Mouse (Mus musculus) brain, embryonic 14.5 days (tissue): ENCODE results near the gene Rbm20.

ENCODE experiments used
- CTCF ChIP-seq: fragments of 200-500 bp; IDR thresholded peaks from 2 replicates; pipeline ENCODE4 v1.5.1; 2012; ENCODE audit warnings: inconsistent platforms, mild to moderate bottlenecking, moderate library complexity, borderline replicate concordance; ENCODE audit not compliant: insufficient read depth, insufficient read length; ENCODE audit errors: extremely low read depth
- POLR2A ChIP-seq: fragments of 200-500 bp; IDR thresholded peaks from 2 replicates; pipeline ENCODE4 v1.6.1; 2012; ENCODE audit warnings: mild to moderate bottlenecking, inconsistent platforms, borderline replicate concordance; ENCODE audit not compliant: poor library complexity, insufficient read depth, insufficient read length, severe bottlenecking; ENCODE audit errors: extremely low read depth

DNA sequence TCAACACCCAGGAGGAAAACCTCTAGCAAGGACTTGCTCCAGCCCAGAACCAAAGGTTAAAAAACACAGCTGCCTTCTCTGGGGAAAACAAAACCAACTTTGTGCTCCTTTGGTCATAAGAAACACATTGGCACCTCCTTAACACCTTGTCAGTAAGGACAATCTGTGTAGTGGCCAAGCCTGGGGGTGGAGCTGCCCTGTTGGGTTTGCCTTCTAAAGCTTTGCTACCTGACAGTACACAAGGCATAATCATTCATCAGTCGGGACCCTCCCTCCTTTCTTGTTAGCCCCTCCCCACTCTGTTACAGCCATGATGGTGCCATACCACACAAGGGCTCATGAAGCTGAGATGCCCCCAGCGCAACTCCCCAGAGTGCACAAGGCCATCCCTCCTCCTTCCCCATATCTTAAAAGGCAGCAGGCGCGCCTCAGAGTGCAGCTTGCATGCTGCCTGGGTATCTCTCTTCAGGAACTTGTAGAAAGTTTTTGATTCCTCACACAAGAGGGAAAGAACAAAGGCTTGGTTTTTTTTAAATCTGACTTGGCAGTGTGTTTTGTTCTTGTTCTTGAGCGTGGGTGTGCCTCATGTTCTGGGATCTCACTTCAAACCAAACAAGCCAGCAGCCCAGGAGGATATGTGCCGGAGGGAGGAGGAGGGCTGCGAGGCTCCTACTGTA lies 132.2 kb downstream of the Rbm20 start:
- TF ChIP-seq CTCF = no peak
- TF ChIP-seq POLR2A = no peak
